Mouse (Mus musculus) thymus, postnatal 14 days (tissue): ENCODE data around the gene BB287469.
"Not testable (repeated sequence)": the region's sequence is repeated elsewhere in the genome, so short reads cannot be mapped to it uniquely, and the experiment has no call there.

Experiments
- DNase-seq: peaks from one replicate; pipeline ENCODE4 v3.0.0; 2021

Gene BB287469

DNA sequence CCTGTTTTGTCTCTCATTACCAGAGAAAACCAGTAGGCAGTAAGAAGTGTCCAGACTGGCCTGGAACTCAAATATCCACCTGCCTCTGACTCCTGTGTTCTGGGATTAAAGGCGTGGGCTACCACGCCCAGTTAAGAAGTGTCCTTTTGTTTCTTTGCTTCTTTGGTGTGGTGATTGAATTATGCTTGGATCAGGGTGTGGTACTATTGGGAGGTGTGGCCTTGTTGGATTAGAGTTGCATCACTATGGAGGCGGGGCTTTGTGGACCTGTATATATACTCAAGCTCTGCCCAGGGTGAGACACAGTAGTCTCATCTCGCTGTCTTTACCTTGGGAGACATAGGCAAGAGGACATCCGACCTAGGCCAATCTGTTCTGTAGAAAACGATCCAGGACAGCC, at the start of gene BB287469:
Gene BB287469, plus strand, starts transcription at position 301 of the 400 bp plus-strand sequence.
- DNase-seq: not testable (repeated sequence)

DNA sequence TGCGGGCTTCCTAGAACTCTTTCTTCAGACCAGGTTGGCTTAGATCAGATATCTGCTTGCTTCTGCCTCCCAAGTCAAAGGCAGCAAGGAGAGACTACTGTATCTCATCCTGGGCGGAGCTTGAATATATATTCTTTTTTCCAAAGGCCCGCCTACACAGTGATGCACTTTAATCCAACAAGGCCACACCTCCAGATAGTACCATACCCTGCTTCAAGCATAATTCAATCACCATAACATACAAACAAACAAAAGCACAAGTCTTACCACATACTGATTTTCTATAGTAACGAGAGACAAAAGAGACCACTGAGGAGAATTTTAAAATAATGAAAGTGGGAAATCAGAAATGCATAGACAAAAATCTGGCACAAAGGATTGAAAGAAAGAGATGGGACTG, 40.7 kb upstream of the BB287469 start, which contains the start of gene Gm21319:
Gene Gm21319, minus strand, starts transcription at position 101 of the 400 bp plus-strand sequence.
- DNase-seq: not testable (repeated sequence)

DNA sequence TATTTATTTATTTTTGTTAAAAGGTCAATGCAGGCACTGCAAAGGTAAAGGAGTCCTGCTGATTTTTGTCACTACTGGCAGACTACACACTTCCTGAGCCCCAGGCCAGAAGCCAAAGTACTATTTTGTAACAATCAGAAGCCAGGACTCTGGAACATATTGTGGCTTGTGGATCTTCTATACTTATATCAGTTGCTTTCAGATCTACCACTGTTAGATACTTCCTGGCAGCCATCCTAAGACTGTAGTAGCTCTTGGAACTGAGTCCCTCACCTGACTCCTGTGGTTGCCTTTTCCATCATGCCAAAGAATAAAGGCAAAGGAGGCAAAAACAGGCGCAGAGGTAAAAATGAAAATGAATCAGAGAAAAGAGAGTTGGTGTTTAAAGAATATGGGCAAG, 21.2 kb upstream of the BB287469 start, which contains the start of gene Gm21936:
Gene Gm21936, plus strand, starts transcription at position 301 of the 400 bp plus-strand sequence.
- not testable (repeated sequence) for DNase-seq

DNA sequence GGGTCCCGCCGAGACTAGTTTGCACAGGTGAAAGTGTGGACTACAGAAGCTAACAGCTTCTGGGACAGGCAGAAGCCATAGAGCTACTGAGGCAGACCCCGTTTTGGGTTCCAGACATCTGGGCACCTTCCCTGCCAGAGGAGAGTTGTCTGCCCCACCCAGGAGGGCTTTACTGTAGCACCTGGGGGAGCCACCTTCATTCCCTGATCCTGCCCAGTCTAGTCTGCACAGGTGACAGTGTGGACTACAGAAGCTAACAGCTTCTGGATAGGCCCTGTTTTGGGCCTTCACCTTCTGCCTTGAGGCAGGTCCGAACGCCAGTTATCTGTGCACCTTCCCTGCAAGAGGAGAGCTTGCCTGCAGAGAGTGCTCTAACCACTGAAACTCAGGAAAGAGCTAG, 18.4 kb upstream of the BB287469 start:
- not testable (repeated sequence) for DNase-seq

DNA sequence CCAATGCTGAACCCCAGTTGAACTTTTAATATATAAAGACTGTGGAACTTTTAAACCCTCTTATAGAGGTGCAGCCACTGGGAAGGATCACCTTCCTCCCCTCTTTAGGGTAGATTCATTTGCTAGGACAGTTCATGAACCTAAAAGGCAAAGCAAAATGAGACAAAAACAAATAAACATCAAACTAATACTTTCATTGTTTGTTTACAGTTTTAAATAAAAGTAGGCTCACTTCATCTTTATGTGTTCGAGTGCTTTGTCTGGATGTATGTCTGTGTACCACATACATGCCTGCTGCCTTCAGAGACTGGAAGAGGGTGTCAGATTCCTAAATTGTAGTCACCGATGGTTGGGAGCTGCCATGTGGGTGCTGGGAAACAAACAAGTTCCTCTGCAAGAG, 25.9 kb downstream of the BB287469 start, which contains the start of gene Gm2001:
Gene Gm2001, minus strand, starts transcription at position 101 of the 400 bp plus-strand sequence.
- not testable (repeated sequence) for DNase-seq

DNA sequence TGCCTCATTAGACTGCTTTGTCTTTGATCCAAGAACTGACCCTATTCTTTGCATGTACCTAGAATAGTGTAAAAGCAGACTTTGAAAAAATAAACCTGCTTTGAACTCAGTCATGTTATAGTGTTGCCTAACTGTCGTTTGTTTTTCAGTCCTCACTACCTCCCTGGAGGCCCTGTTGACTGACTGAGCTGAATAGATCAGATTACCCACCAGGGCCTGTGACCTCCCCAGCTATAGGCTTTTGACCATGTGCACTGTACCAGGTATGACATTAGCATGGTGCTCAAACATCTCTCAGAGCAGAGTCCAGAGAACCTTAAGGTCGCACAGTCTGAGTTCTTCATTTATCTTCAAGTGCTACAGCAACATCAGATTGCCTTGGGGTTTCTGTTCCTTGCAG, 34.3 kb downstream of the BB287469 start:
- DNase-seq: not testable (repeated sequence)

DNA sequence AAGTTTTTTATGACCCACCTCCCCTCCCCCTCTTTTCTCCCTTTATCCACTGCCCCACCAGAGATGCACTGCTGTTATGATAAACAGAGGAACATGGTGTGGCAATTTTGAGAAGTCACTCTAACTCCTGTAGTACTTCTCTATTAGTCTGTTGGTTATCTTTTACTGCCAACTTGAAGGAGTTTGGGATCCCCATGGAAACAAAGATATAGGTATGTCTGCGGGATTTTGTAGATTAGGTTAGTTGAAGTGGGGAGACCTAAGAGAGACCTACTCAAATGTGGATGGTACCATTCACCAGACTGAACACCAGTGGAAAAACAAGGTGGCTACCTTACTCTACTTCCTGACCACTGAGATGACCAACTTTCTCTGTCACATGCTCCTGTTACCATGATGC, 39.7 kb downstream of the BB287469 start:
- DNase-seq: not testable (repeated sequence)

DNA sequence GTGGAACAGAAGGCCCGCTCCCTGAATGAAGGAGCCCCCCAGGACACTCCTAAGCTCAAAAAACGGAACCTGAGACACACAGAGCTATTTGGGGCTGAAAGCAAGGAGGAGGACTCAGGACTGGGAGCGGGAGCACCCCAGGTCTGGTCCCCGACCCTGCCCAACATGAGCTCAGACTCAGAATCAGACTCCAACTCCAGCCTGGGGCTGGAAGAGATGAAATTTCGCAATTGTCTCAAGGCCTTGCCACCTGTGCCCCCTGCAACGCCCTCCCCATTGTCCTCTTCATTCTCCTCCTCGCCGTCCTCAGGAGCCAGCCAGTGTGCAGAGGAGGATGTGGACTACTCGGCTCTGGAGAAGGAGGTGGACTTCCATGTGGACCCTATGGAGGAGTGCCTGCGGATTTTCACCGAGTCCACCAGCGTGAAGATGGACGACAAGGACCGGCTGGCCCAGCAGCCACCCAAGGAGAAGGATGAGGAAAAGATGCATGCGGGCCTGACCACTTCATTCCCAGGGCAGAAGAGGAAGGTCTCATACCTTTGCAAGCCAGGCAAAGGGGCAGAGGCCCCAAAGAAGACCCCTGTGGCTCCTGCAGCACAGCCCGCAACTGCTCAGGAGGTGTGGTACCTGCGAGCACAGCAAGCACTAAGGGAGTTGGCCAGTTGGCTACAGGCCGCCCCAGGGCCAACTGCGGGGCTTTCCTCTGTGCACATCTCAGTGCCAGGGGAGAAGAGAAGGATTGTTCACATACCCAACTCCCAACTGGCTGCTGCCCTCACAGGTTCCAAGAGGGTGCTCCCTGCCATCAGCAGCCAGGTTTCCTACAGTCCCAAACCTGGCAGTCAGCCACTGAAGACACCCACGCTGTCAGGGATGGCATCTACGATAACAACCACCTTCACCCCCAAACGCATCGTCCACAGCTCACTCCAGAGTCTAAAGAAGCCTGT, 45.6 kb downstream of the BB287469 start:
- DNase-seq: not testable (repeated sequence)

DNA sequence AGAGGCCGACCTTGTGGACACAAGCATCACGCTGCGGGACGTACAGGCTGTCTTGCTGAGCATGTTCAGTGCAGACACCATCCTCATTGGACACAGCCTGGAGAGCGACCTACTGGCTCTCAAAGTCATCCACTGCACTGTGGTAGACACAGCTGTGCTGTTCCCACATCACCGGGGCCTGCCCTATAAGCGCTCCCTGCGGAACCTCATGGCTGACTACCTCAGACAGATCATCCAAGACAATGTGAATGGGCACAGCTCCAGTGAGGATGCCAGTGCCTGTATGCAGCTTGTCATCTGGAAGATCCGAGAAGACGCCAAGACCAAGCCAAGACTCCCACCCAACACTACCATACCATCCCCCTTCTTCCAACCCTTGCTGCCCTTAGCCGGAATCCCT, 47.3 kb downstream of the BB287469 start:
- not testable (repeated sequence) for DNase-seq

DNA sequence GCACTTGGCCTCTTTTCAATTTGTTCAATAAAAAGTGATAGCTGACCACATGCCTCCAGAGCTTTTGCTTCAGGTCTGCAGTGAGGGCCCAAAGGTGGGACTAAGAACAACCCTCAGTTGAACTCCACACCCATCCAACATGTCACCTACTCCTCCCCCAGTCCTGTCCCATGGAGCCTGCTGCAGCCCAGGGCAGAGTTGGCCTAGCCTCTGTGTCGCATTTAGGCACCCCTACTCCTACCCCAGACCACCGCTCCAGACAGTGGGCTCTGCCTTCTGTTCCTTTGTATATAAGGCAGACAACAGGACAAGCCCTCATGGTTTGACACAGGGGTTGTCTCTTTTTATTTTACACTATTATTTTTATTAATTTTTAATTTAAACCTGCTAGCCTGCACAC, 47.7 kb downstream of the BB287469 start:
- DNase-seq: not testable (repeated sequence)
